Mouse (Mus musculus) MEL (cell line): ENCODE results near the gene Aldh1l2. TPM values are rescaled to one million over a fixed set of nuclear protein-coding genes. Genes with fewer than 3 reads are reported as not detected.
A peak's percentile ranks its signal among the peaks of the same experiment; 100 is the strongest.

Experiments
- DNase-seq: peaks from one replicate; pipeline ENCODE4 v3.0.0; 2011; ENCODE audit warnings: low read depth, low spot score
- H3K27ac ChIP-seq: 2 replicates; pipeline ENCODE4 v1.5.1; 2012; ENCODE audit warnings: low read depth, mild to moderate bottlenecking, control low read depth, low read length, moderate library complexity; ENCODE audit not compliant: control insufficient read depth
- H3K27me3 ChIP-seq, 2 experiments: fragments of 150-350 bp in 1 of 2; sonication (generic) in 1 of 2; 2 replicates each; pipeline ENCODE4 v1.6.1; 2012; ENCODE audit warnings: low read length in 2 of 2, mild to moderate bottlenecking in 2 of 2, improper control_type of control experiment in 1 of 2, moderate library complexity in 1 of 2; ENCODE audit not compliant: insufficient read depth in 2 of 2, control insufficient read depth in 1 of 2
- H3K36me3 ChIP-seq, 2 experiments: 2 replicates each; pipeline ENCODE4 v1.6.1; 2012 to 2014; ENCODE audit warnings: low read length in 2 of 2, improper control_type of control experiment in 1 of 2, inconsistent platforms in 1 of 2, mild to moderate bottlenecking in 1 of 2; ENCODE audit not compliant: insufficient read depth in 2 of 2, control insufficient read depth in 1 of 2
- H3K4me1 ChIP-seq, 2 experiments: fragments of 150-350 bp in 1 of 2; sonication (generic) in 1 of 2; 2 replicates each; pipeline ENCODE4 v1.6.1; 2012; ENCODE audit warnings: low read length in 2 of 2, improper control_type of control experiment in 1 of 2, mild to moderate bottlenecking in 1 of 2; ENCODE audit not compliant: insufficient read depth in 2 of 2, control insufficient read depth in 1 of 2
- H3K4me3 ChIP-seq, 2 experiments: fragments of 150-350 bp in 1 of 2; sonication (generic) in 1 of 2; 2 replicates each; pipeline ENCODE4 v1.5.1; 2012; ENCODE audit warnings: low read depth in 2 of 2, low read length in 2 of 2, mild to moderate bottlenecking in 2 of 2, moderate library complexity in 2 of 2, control low read depth in 1 of 2, improper control_type of control experiment in 1 of 2; ENCODE audit not compliant: control insufficient read depth in 1 of 2, insufficient read depth in 1 of 2
- H3K79me2 ChIP-seq: 2 replicates; pipeline ENCODE4 v1.6.1; 2012; ENCODE audit warnings: mild to moderate bottlenecking, low read length, moderate library complexity; ENCODE audit not compliant: control insufficient read depth, poor library complexity, insufficient read depth
- H3K9ac ChIP-seq: 2 replicates; pipeline ENCODE4 v1.6.1; 2012; ENCODE audit warnings: low read depth, mild to moderate bottlenecking, control low read depth, low read length, moderate library complexity; ENCODE audit not compliant: control insufficient read depth, poor library complexity, severe bottlenecking
- H3K9me3 ChIP-seq: fragments of 150-350 bp; sonication (generic); replicated peaks from 2 replicates; pipeline ENCODE4 v1.6.1; 2012; ENCODE audit warnings: mild to moderate bottlenecking, low read length, improper control_type of control experiment, moderate library complexity; ENCODE audit not compliant: insufficient read depth
- BHLHE40 ChIP-seq: IDR thresholded peaks from 2 replicates; pipeline ENCODE4 v1.6.1; 2012; ENCODE audit warnings: low read depth, mild to moderate bottlenecking, inconsistent platforms, low read length, improper control_type of control experiment, borderline replicate concordance
- CHD1 ChIP-seq: IDR thresholded peaks from 2 replicates; pipeline ENCODE4 v1.6.1; 2012; ENCODE audit warnings: low read depth, mild to moderate bottlenecking, inconsistent platforms, low read length, improper control_type of control experiment
- CHD2 ChIP-seq: IDR thresholded peaks from 2 replicates; pipeline ENCODE4 v1.6.1; 2011; ENCODE audit warnings: low read length, improper control_type of control experiment
- CTCF ChIP-seq, 3 experiments: IDR thresholded peaks in 2 of 3; conservative IDR thresholded peaks in 1 of 3; 2 replicates each; pipeline ENCODE4 v1.5.1; 2011 to 2012; ENCODE audit warnings: low read length in 3 of 3, low read depth in 2 of 3, mild to moderate bottlenecking in 2 of 3, improper control_type of control experiment in 1 of 3, inconsistent platforms in 1 of 3, mixed read lengths in 1 of 3, moderate library complexity in 1 of 3; ENCODE audit not compliant: control insufficient read depth in 1 of 3, insufficient read depth in 1 of 3, poor library complexity in 1 of 3, severe bottlenecking in 1 of 3
- ELF1 ChIP-seq: IDR thresholded peaks from 2 replicates; pipeline ENCODE4 v1.6.1; 2014; ENCODE audit warnings: low read depth, mild to moderate bottlenecking, inconsistent platforms, low read length, improper control_type of control experiment, moderate library complexity
- ETS1 ChIP-seq: IDR thresholded peaks from 2 replicates; pipeline ENCODE4 v1.6.1; 2012; ENCODE audit warnings: low read depth, mild to moderate bottlenecking, inconsistent platforms, low read length, improper control_type of control experiment, moderate library complexity
- GABPA ChIP-seq: IDR thresholded peaks from 2 replicates; pipeline ENCODE4 v1.6.1; 2012; ENCODE audit warnings: low read depth, mild to moderate bottlenecking, inconsistent platforms, low read length, improper control_type of control experiment, moderate library complexity
- GATA1 ChIP-seq: IDR thresholded peaks from 2 replicates; pipeline ENCODE4 v1.6.1; 2011; ENCODE audit warnings: low read depth, low read length, improper control_type of control experiment
- JUND ChIP-seq: IDR thresholded peaks from 2 replicates; pipeline ENCODE4 v1.6.1; 2011; ENCODE audit warnings: low read depth, mild to moderate bottlenecking, improper control_type of control experiment, low read length
- KAT2A ChIP-seq: conservative IDR thresholded peaks from 2 replicates; pipeline ENCODE4 v1.6.1; 2012; ENCODE audit warnings: low read depth, low read length, improper control_type of control experiment, inconsistent platforms
- MAFK ChIP-seq: IDR thresholded peaks from 2 replicates; pipeline ENCODE4 v1.6.1; 2011; ENCODE audit warnings: low read depth, mild to moderate bottlenecking, low read length, improper control_type of control experiment, borderline replicate concordance
- MAX ChIP-seq: IDR thresholded peaks from 2 replicates; pipeline ENCODE4 v1.6.1; 2011; ENCODE audit warnings: low read length, improper control_type of control experiment
- MEF2A ChIP-seq: IDR thresholded peaks from 2 replicates; pipeline ENCODE4 v1.6.1; 2014; ENCODE audit warnings: low read depth, mild to moderate bottlenecking, inconsistent platforms, low read length, improper control_type of control experiment; ENCODE audit not compliant: poor library complexity, insufficient replicate concordance, severe bottlenecking; ENCODE audit errors: extremely low read depth
- MYB ChIP-seq: IDR thresholded peaks from 2 replicates; pipeline ENCODE4 v1.6.1; 2011; ENCODE audit warnings: mild to moderate bottlenecking, low read depth, low read length, improper control_type of control experiment
- MYC ChIP-seq: IDR thresholded peaks from 2 replicates; pipeline ENCODE4 v1.6.1; 2011; ENCODE audit warnings: low read depth, mild to moderate bottlenecking, low read length, improper control_type of control experiment, moderate library complexity
- POLR2A ChIP-seq, 2 experiments: IDR thresholded peaks; 2 replicates each; pipeline ENCODE4 v1.6.1; 2011 to 2012; ENCODE audit warnings: low read length in 2 of 2, mild to moderate bottlenecking in 2 of 2, control low read depth in 1 of 2, improper control_type of control experiment in 1 of 2, low read depth in 1 of 2, moderate library complexity in 1 of 2; ENCODE audit not compliant: control insufficient read depth in 1 of 2, insufficient read depth in 1 of 2, poor library complexity in 1 of 2
- POLR2AphosphoS2 ChIP-seq: IDR thresholded peaks from 2 replicates; pipeline ENCODE4 v1.6.1; 2011; ENCODE audit warnings: low read length, improper control_type of control experiment
- POLR2AphosphoS5 ChIP-seq: IDR thresholded peaks from 2 replicates; pipeline ENCODE4 v1.6.1; 2012; ENCODE audit warnings: low read depth, borderline replicate concordance, mild to moderate bottlenecking, inconsistent platforms, low read length, moderate library complexity, mixed read lengths
- RCOR1 ChIP-seq: IDR thresholded peaks from 2 replicates; pipeline ENCODE4 v1.6.1; 2012; ENCODE audit warnings: low read depth, mild to moderate bottlenecking, inconsistent platforms, low read length, improper control_type of control experiment
- SIN3A ChIP-seq: IDR thresholded peaks from 2 replicates; pipeline ENCODE4 v1.6.1; 2012; ENCODE audit warnings: low read length, improper control_type of control experiment, inconsistent platforms
- SMC3 ChIP-seq: IDR thresholded peaks from 2 replicates; pipeline ENCODE4 v1.6.1; 2011; ENCODE audit warnings: low read depth, low read length, improper control_type of control experiment
- TAL1 ChIP-seq: IDR thresholded peaks from 2 replicates; pipeline ENCODE4 v1.6.1; 2012; ENCODE audit warnings: mild to moderate bottlenecking, inconsistent platforms, low read length, moderate library complexity, mixed read lengths
- TBP ChIP-seq: IDR thresholded peaks from 2 replicates; pipeline ENCODE4 v1.8.0; 2011; ENCODE audit warnings: low read depth, low read length, improper control_type of control experiment
- TCF12 ChIP-seq: IDR thresholded peaks from 2 replicates; pipeline ENCODE4 v1.6.1; 2014; ENCODE audit warnings: low read depth, mild to moderate bottlenecking, inconsistent platforms, low read length, improper control_type of control experiment, moderate library complexity
- UBTF ChIP-seq: IDR thresholded peaks from 2 replicates; pipeline ENCODE4 v1.6.1; 2012; ENCODE audit warnings: low read depth, mild to moderate bottlenecking, inconsistent platforms, low read length, improper control_type of control experiment, moderate library complexity, borderline replicate concordance; ENCODE audit not compliant: insufficient read depth
- USF1 ChIP-seq: IDR thresholded peaks from 2 replicates; pipeline ENCODE4 v1.6.1; 2014; ENCODE audit warnings: low read depth, mild to moderate bottlenecking, inconsistent platforms, low read length, improper control_type of control experiment, moderate library complexity
- ZMIZ1 ChIP-seq: IDR thresholded peaks from 2 replicates; pipeline ENCODE4 v1.6.1; 2012; ENCODE audit warnings: low read depth, mild to moderate bottlenecking, inconsistent platforms, low read length, improper control_type of control experiment, moderate library complexity
- ZNF384 ChIP-seq: IDR thresholded peaks from 2 replicates; pipeline ENCODE4 v1.6.1; 2012; ENCODE audit warnings: low read depth, mild to moderate bottlenecking, inconsistent platforms, low read length, improper control_type of control experiment
- polyA plus RNA-seq, 2 experiments: library from polyadenylated mRNA; stranded (reverse) in 1 of 2; unstranded in 1 of 2; fragments of >175 nt in 1 of 2; fragments of >200 nt in 1 of 2; gene quantifications; 2 replicates each; pipeline versions ENCODE4 v1.2.1 to v1.2.4; 2012; ENCODE audit warnings: low replicate concordance in 2 of 2, low read depth in 1 of 2; ENCODE audit not compliant: insufficient read length in 2 of 2, insufficient read depth in 1 of 2, missing spikeins in 1 of 2
- total RNA-seq: library from RNA; depleted of rRNA; stranded (reverse); fragments of 300-350 nt; gene quantifications from 2 replicates; pipeline ENCODE4 v1.2.3, GENCODE M21; 2012

The Aldh1l2 gene
- total and polyA plus RNA-seq, 3 experiments: 1.0 to 24.0 (median 6.7) TPM

- no peak for TF ChIP-seq CHD1
- peak; percentile 33 to 64 (median 36) for TF ChIP-seq CTCF (IDR thresholded peaks at IDR 0.05 in 2 of 3, conservative IDR thresholded peaks at IDR 0.05 in 1 of 3; ENCODE audit: control insufficient read depth in 1 of 3, insufficient read depth in 1 of 3, low read depth in 2 of 3, low read length in 3 of 3, poor library complexity in 1 of 3, severe bottlenecking in 1 of 3)
- TF ChIP-seq SIN3A: no peak
- TF ChIP-seq CHD2: no peak
- TF ChIP-seq RCOR1: no peak
- no peak for TF ChIP-seq ELF1
These were observed 24.8 kb downstream of the Aldh1l2 start (continued) for GRCm38 (mm10) chr10:83508962-83509660.

GRCm38 (mm10) chr10:83497321-83497720 lies 36.6 kb downstream of the Aldh1l2 start:
- Histone ChIP-seq H3K27me3 (no peaks in the 10 kb centered on the region), H3K27ac (no peak overlapping the region), H3K9ac (no peak overlapping the region), H3K79me2 (no peaks in the 10 kb centered on the region), H3K4me1 (no peaks in the 10 kb centered on the region), H3K36me3 (no peaks in the 10 kb centered on the region), H3K9me3 (no peaks in the 10 kb centered on the region), H3K4me3 (no peak overlapping the region)
- no peak for TF ChIP-seq KAT2A
- TF ChIP-seq TBP: no peak
- TF ChIP-seq TCF12: no peak
- no peak for TF ChIP-seq TAL1
- no peak for TF ChIP-seq BHLHE40
- no peak for TF ChIP-seq MYB
- TF ChIP-seq UBTF: no peak
- no peak for TF ChIP-seq POLR2AphosphoS2
- TF ChIP-seq SMC3: no peak
- no peak for DNase-seq

- TF ChIP-seq MEF2A: no peak
- TF ChIP-seq RCOR1: no peak
- TF ChIP-seq CHD1: no peak
- no peak for TF ChIP-seq TCF12
- no peak for TF ChIP-seq USF1
- no peak for TF ChIP-seq MAX
- TF ChIP-seq POLR2AphosphoS5: no peak
- TF ChIP-seq POLR2A (IDR thresholded peaks at IDR 0.05; ENCODE audit: control insufficient read depth in 1 of 2, insufficient read depth in 1 of 2, low read depth in 1 of 2, low read length in 2 of 2, poor library complexity in 1 of 2): no peak
- no peak for TF ChIP-seq MAFK
- TF ChIP-seq ETS1: no peak
- TF ChIP-seq GABPA: no peak
- TF ChIP-seq MYC: no peak
- no peak for TF ChIP-seq POLR2AphosphoS2
- no peak for TF ChIP-seq GATA1
- no peak for TF ChIP-seq ELF1
- TF ChIP-seq ZNF384: no peak
- no peak for TF ChIP-seq UBTF
- TF ChIP-seq ZMIZ1: no peak
- no peak for TF ChIP-seq SMC3
- TF ChIP-seq JUND: no peak
- H3K36me3 ChIP-seq: peaks cover 0 to 3% of the 10 kb centered on the region in 2 experiments; a peak in 1 of 4 replicates
- no peak overlapping the region for H3K27ac ChIP-seq
- DNase-seq: no peak
- no peaks in the 10 kb centered on the region for H3K4me1 ChIP-seq
- no peak overlapping the region for H3K4me3 ChIP-seq
- H3K9me3 ChIP-seq: no peaks in the 10 kb centered on the region
- H3K27me3 ChIP-seq: no peaks in the 10 kb centered on the region
- no peaks in the 10 kb centered on the region for H3K79me2 ChIP-seq
- H3K9ac ChIP-seq: no peak overlapping the region
These were observed 43.4 kb downstream of the Aldh1l2 start for GRCm38 (mm10) chr10:83490506-83490905.
